Mouse (Mus musculus): ENCODE results near the gene Gal3st2.

DNA sequence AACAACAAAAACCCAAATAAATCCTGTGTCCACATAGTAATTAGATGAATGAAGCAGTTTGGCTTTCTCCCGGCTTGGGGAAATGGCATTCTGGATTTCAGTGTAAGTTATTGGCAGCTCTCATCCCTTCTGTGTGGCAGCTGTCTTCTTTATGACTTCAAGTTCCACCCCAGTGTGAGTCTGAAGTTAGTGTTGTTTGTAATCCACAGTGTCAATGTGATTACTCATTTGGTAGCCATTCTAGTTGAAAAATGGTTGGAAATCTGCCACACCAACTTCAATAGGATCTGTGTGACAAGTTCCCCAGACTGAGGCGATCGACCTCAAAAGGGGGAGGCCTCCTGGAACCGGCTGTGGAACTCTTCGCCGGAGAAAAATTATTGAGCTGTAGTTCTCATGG, 3.7 kb upstream of the Gal3st2 start:
- TF ChIP-seq POLR2A (IDR thresholded peaks at IDR 0.05; ENCODE audit: extremely low read depth, insufficient read depth, low read length) (no peak), CTCF (IDR thresholded peaks at IDR 0.05; ENCODE audit: low read depth, low read length) (no peak)

Measured in liver, adult 2 months (tissue).